Mouse (Mus musculus) limb, embryonic 11.5 days (tissue): Measurements from ENCODE around the gene Cxcl1. TPM values are rescaled to one million over a fixed set of nuclear protein-coding genes. Genes with fewer than 3 reads are reported as not detected.

Experiments
- ATAC-seq: fragments of 200-750 bp; cut with Nextera tagmentation; 2 replicates; pipeline ENCODE4 v1.8.0; 2017; ENCODE audit warnings: low read depth; ENCODE audit not compliant: insufficient number of reproducible peaks, low FRiP score, low TSS enrichment
- DNase-seq: peaks from one replicate; pipeline ENCODE4 v3.0.0-alpha.2; 2015; ENCODE audit warnings: low spot score
- H3K27ac ChIP-seq: fragments of 300-500 bp; sonication (generic); replicated peaks from 2 replicates; pipeline ENCODE4 v1.5.1; 2014; ENCODE audit warnings: low read depth, mild to moderate bottlenecking, low read length
- H3K27me3 ChIP-seq: fragments of 300-500 bp; sonication (generic); 2 replicates; pipeline ENCODE4 v1.6.1; 2014; ENCODE audit warnings: mild to moderate bottlenecking, low read length, mixed read lengths; ENCODE audit not compliant: control insufficient read depth, insufficient read depth
- H3K36me3 ChIP-seq: fragments of 300-500 bp; sonication (generic); 2 replicates; pipeline ENCODE4 v1.6.1; 2014; ENCODE audit warnings: mild to moderate bottlenecking, low read length, moderate library complexity, mixed read lengths; ENCODE audit not compliant: control insufficient read depth, insufficient read depth
- H3K4me1 ChIP-seq: fragments of 300-500 bp; sonication (generic); 2 replicates; pipeline ENCODE4 v1.6.1; 2014; ENCODE audit warnings: low read length, mixed read lengths; ENCODE audit not compliant: control insufficient read depth, insufficient read depth
- H3K4me2 ChIP-seq: fragments of 300-500 bp; sonication (generic); 2 replicates; pipeline ENCODE4 v1.6.1; 2014; ENCODE audit warnings: low read depth, mild to moderate bottlenecking, moderate library complexity; ENCODE audit not compliant: severe bottlenecking
- H3K4me3 ChIP-seq: fragments of 300-500 bp; sonication (generic); 2 replicates; pipeline ENCODE4 v1.5.1; 2014; ENCODE audit warnings: low read depth, low read length
- H3K9ac ChIP-seq: fragments of 300-500 bp; sonication (generic); 2 replicates; pipeline ENCODE4 v1.6.1; 2014; ENCODE audit warnings: mild to moderate bottlenecking, low read length
- H3K9me3 ChIP-seq: fragments of 300-500 bp; sonication (generic); 2 replicates; pipeline ENCODE4 v1.6.1; 2016; ENCODE audit warnings: low read length; ENCODE audit not compliant: control insufficient read depth
- WGBS: fragments of 180-500 bp; shearing (Covaris S2); extraction: QIAGEN DNeasy Blood & Tissue Kit; methylation state at CpG from one replicate; pipeline ENCODE4 v1.1.7; 2014; 5-methylcytosine and 5-hydroxymethylcytosine counted together
- polyA plus RNA-seq: library from polyadenylated mRNA; unstranded; fragments of >200 nt; fragmentation: Nextera tagmentation; extraction: Ambion mirVana; gene quantifications from 2 replicates; pipeline ENCODE4 v1.2.1, GENCODE M21; 2014

Gene Cxcl1
- polyA plus RNA-seq, 1 experiment from 2014 or later = 0.32 TPM

DNA sequence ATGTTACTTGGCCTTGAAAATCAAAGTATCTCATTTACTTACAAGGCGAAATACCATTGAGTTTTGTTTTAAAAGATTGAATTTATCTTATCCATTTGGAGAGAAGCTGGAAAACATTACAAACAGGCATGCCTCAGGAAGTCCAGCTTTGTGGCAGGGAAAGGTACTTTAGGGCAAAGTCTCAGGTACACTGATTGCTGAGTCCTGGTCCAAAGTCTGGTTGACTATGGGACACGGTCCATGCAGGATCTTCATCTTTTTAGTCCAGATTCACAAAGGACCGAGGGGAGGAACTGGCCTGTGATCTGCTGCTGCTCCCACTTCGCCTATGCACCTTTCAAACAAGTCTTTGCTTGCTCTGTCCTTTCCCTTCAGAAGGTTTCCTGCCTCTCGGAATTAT is 8.3 kb downstream of the Cxcl1 start:
- no peak overlapping the region for H3K9ac ChIP-seq
- no peak overlapping the region for H3K4me2 ChIP-seq
- H3K9me3 ChIP-seq = no peaks in the 10 kb centered on the region
- H3K27ac ChIP-seq = no peak overlapping the region
- H3K4me1 ChIP-seq = no peaks in the 10 kb centered on the region
- no peak overlapping the region for H3K4me3 ChIP-seq
- peaks cover 4% of the 10 kb centered on the region; the same call in 1 of the 2 replicates for H3K27me3 ChIP-seq
- WGBS = 89% methylated on average over 5 of the region's 5 CpGs
- ATAC-seq (no peak), DNase-seq (no peak)
- no peaks in the 10 kb centered on the region for H3K36me3 ChIP-seq

DNA sequence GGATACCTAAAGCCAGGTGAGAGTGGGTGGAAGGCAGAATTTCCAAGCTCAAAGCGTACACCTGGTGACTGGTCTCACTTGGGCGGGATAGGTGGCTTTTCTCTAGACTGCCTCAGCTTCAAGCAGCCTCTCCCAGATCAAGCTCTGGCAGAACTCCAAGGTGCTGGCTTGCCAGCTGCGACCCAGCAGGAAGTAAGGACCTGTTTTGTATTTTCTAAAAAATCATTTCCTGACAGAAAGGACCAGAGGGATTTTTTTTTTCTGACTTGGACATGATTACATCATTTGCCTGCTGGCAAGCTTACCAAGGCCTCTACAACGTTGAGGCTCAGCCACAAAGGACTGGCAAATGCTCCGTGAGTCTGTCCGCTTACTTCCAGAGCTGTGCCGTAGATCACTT is 9.1 kb downstream of the Cxcl1 start:
- H3K9me3 ChIP-seq = no peaks in the 10 kb centered on the region
- H3K4me1 ChIP-seq = no peaks in the 10 kb centered on the region
- ATAC-seq (no peak), DNase-seq (no peak)
- peaks cover 4% of the 10 kb centered on the region; the same call in 1 of the 2 replicates for H3K27me3 ChIP-seq
- H3K36me3 ChIP-seq = no peaks in the 10 kb centered on the region
- H3K4me2 ChIP-seq = no peak overlapping the region
- 64% methylated on average over 7 of the region's 7 CpGs for WGBS
- H3K27ac ChIP-seq = no peak overlapping the region
- H3K9ac ChIP-seq = no peak overlapping the region
- H3K4me3 ChIP-seq = no peak overlapping the region

DNA sequence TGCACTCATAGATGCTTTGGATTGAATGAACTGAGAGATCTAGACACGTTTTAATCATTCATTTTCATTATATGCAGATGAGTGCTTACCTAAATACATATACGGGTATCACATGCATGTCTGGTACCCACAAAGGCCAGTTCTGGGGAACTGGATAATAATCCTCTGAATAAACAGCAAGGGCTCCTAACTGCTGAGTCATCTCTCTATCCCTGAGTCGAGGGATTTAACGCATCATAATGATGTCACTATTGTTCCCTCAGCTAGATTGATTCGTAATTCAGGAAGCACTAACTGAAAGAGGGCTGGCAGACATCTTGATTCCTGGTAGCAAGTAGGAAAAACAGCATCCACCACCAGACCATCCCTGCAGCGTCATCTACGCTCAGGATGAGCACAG is 9.6 kb downstream of the Cxcl1 start:
- H3K4me3 ChIP-seq = no peak overlapping the region
- H3K4me1 ChIP-seq = no peaks in the 10 kb centered on the region
- H3K27ac ChIP-seq = no peak overlapping the region
- H3K9me3 ChIP-seq = no peaks in the 10 kb centered on the region
- DNase-seq (no peak), ATAC-seq (no peak)
- H3K9ac ChIP-seq = no peak overlapping the region
- no peak overlapping the region for H3K4me2 ChIP-seq
- H3K36me3 ChIP-seq = no peaks in the 10 kb centered on the region
- H3K27me3 ChIP-seq = peaks cover 4% of the 10 kb centered on the region; the same call in 1 of the 2 replicates
- 82% methylated on average over 7 of the region's 7 CpGs for WGBS

DNA sequence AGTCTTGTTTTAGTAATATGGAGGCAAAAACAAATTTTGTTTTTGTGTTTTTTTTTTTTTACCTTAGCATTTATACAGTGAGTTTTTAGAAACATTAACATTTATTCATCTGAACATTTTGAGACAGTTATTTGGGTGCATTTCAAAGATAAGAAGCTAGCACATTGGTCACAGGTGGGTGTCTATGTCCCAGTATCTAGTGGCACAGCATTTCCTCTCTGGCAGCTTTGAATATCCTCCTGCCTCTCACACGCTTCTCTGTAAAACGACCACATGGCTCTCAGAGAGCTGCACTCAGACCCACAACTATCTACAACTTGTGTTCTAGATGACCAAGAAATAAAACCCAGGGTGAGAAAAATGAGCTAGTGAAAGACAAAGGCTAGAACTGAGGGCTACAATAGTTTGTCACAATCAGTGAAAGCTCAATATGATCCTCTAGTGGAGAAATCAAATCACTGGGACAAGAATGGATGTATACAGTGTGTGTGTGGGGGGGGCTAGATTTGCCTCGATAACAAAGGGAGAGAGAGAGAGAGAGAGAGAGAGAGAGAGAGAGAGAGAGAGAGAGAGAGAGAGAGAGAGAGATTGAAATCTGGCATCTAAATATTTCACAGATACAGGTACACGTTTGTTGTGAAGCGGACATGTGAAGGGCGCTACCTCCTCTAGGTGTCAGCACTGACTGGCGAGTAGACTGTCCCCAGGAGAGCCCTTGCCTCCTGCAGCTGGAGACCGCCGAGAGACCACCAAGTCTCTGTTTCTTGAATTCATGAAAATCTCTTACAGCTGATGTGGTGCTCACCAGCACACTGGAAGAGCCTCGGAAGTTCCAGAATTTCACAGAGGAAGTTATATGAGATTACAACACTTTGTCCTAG is 11.6 kb downstream of the Cxcl1 start:
- H3K4me2 ChIP-seq = peak overlapping the region; percentile 74
- H3K9ac ChIP-seq = no peak overlapping the region
- WGBS = 13% methylated on average over 9 of the region's 10 CpGs
- ATAC-seq (no peak; the same call in 1 of the 2 replicates), DNase-seq (peak; percentile 57)
- H3K9me3 ChIP-seq = no peaks in the 10 kb centered on the region
- no peaks in the 10 kb centered on the region for H3K4me1 ChIP-seq
- H3K27me3 ChIP-seq = peaks cover 4% of the 10 kb centered on the region; the same call in 1 of the 2 replicates
- no peak overlapping the region for H3K27ac ChIP-seq
- no peaks in the 10 kb centered on the region for H3K36me3 ChIP-seq
- peak overlapping the region; percentile 29 for H3K4me3 ChIP-seq

DNA sequence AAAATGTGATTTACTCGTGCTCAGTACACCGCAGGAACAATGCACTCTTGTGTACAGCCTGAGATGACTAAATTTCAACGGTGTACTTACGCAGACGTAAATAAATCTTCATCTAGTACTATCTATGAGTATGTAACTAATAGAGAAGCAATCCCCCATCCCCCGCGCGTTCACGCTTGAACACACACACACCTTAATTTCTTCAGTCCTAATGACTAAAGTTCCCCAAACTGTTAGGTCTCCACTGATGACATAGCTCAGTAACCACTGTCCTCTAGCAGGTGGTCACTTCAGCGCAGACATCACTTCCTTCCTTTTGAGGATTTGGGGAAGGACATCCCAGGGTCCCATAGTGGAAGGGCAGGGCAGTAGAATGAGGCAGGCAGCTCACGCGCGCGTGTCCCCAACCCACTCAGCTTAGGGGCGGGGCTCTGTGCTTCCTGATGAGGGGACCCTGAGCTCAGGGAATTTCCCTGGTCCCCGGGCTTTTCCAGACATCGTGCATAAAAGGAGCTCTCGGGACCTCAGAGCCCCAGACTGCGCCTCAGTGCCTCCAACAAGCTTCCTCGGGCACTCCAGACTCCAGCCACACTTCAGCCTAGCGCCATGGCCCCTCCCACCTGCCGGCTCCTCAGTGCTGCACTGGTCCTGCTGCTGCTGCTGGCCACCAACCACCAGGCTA is 12.4 kb downstream of the Cxcl1 start, which contains the start of gene Cxcl2:
Gene Cxcl2 (plus strand): TSS at position 533 of the 682 bp plus-strand sequence.
- ATAC-seq = peak; percentile 67
- WGBS = 11% methylated on average over 22 of the region's 22 CpGs
- Histone ChIP-seq H3K27me3 (peaks cover 4% of the 10 kb centered on the region; the same call in 1 of the 2 replicates), H3K9me3 (no peaks in the 10 kb centered on the region), H3K27ac (no peak within 1 kb of the TSS), H3K4me1 (no peaks in the 10 kb centered on the region), H3K36me3 (no peaks in the 10 kb centered on the region), H3K4me3 (peak within 1 kb of the TSS; percentile 29), H3K4me2 (peak within 1 kb of the TSS; percentile 74), H3K9ac (no peak within 1 kb of the TSS)
- peak; percentile 32 for DNase-seq

DNA sequence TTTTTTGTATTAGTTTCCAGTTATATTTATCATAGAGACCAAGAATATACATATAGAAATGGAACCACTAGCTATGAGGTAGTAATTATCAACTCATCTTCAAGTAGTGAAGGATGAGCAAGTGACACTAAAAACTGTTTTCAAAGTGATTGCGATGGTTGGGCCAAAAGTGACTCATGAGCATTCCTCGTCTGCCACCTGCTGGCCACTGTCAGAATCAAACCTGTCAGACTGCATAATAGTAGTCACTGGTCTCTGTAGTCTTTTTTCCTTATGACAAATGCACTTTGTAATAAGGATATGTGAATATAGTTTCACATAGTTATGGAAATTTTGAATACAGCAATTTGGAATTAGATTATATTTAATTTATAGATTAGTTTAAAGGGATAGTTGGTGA is 17.9 kb downstream of the Cxcl1 start:
- Histone ChIP-seq H3K27me3 (peaks cover 3% of the 10 kb centered on the region; the same call in 1 of the 2 replicates), H3K4me2 (no peak overlapping the region), H3K4me3 (no peak overlapping the region), H3K36me3 (no peaks in the 10 kb centered on the region), H3K9me3 (no peaks in the 10 kb centered on the region), H3K27ac (no peak overlapping the region), H3K4me1 (no peaks in the 10 kb centered on the region), H3K9ac (no peak overlapping the region)
- ATAC-seq (no peak), DNase-seq (peak; percentile 82)
- 5% methylated on average over 2 of the region's 2 CpGs for WGBS

DNA sequence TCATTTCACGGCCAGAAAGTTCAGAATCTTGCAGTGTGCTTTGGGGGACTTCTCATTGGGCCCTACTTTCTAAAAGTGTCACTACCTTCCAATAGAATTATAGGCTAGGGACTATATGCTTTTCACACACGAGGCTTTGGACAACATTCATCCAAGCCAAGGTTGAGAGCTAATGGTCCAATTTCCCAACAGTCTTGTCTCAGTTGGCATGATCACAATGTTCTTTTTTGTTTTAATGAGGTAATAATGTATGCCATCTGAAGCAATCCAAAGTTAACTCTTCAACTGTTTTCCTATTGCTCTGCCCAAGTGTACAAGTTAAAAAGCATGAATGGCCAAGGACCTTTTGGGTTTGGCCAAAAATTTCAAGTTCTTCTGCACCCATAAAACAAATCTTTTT is 28.5 kb downstream of the Cxcl1 start:
- Histone ChIP-seq H3K27ac (no peak overlapping the region), H3K27me3 (no peaks in the 10 kb centered on the region), H3K4me2 (no peak overlapping the region), H3K4me3 (no peak overlapping the region), H3K9me3 (no peaks in the 10 kb centered on the region), H3K9ac (no peak overlapping the region), H3K36me3 (no peaks in the 10 kb centered on the region), H3K4me1 (no peaks in the 10 kb centered on the region)
- DNase-seq (no peak), ATAC-seq (no peak)
- WGBS = 81% methylated on average over 2 of the region's 2 CpGs

DNA sequence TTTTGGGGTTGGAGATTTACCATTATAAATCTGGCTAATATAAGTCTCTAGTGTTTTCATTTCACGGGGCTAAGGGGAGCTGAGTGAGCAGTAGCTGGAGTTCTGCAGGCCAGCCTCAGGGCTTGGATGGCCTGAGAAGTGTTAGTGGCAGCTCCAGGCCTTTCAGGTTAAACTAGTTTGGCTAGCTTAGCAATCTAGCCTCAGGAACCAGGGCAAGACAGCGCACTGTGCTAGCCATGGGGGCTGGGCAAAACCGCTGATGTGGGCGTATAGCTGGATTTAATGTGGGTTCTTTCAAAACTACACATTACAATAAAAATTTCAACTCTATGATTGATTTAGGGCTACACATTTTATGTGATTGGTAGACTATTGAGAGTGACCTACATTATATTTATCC is 31.9 kb downstream of the Cxcl1 start:
- Histone ChIP-seq H3K4me1 (no peaks in the 10 kb centered on the region), H3K27ac (no peak overlapping the region), H3K4me2 (no peak overlapping the region), H3K36me3 (no peaks in the 10 kb centered on the region), H3K9me3 (no peaks in the 10 kb centered on the region), H3K4me3 (no peak overlapping the region), H3K9ac (no peak overlapping the region), H3K27me3 (no peaks in the 10 kb centered on the region)
- WGBS = 89% methylated on average over 4 of the region's 4 CpGs
- no peak for ATAC-seq
- no peak for DNase-seq
